Mouse (Mus musculus) hindbrain, embryonic 15.5 days (tissue): Measurements from ENCODE around the gene Cd79a. TPM values are rescaled to one million over a fixed set of nuclear protein-coding genes. Genes with fewer than 3 reads are reported as not detected.

Experiments used
- ATAC-seq: fragments of 200-750 bp; cut with Nextera tagmentation; 2 replicates; pipeline ENCODE4 v1.8.0; 2017; ENCODE audit warnings: low read depth, moderate number of reproducible peaks, moderate TSS enrichment; ENCODE audit not compliant: low FRiP score
- H3K27ac ChIP-seq: fragments of 300-500 bp; sonication (generic); replicated peaks from 2 replicates; pipeline ENCODE4 v1.5.1; 2015; ENCODE audit warnings: mild to moderate bottlenecking, inconsistent platforms
- H3K27me3 ChIP-seq: fragments of 300-500 bp; sonication (generic); 2 replicates; pipeline ENCODE4 v1.6.1; 2015; ENCODE audit warnings: control low read depth, inconsistent platforms
- H3K36me3 ChIP-seq: fragments of 300-500 bp; sonication (generic); 2 replicates; pipeline ENCODE4 v1.6.1; 2015; ENCODE audit warnings: control low read depth, inconsistent platforms
- H3K4me1 ChIP-seq: fragments of 300-500 bp; sonication (generic); replicated peaks from 2 replicates; pipeline ENCODE4 v1.6.1; 2015; ENCODE audit warnings: control low read depth, inconsistent platforms
- H3K4me2 ChIP-seq: fragments of 300-500 bp; sonication (generic); 2 replicates; pipeline ENCODE4 v1.6.1; 2015; ENCODE audit warnings: moderate library complexity, mild to moderate bottlenecking, inconsistent platforms
- H3K4me3 ChIP-seq: fragments of 300-500 bp; sonication (generic); 2 replicates; pipeline ENCODE4 v1.5.1; 2015; ENCODE audit warnings: mild to moderate bottlenecking, inconsistent platforms
- H3K9ac ChIP-seq: fragments of 300-500 bp; sonication (generic); 2 replicates; pipeline ENCODE4 v1.6.1; 2015; ENCODE audit warnings: inconsistent platforms
- H3K9me3 ChIP-seq: fragments of 300-500 bp; sonication (generic); 2 replicates; pipeline ENCODE4 v1.6.1; 2016; ENCODE audit warnings: control low read depth, inconsistent platforms
- WGBS: fragments of 180-500 bp; shearing (Covaris S2); methylation state at CpG from one replicate; pipeline ENCODE4 v1.1.7; 2015; 5-methylcytosine and 5-hydroxymethylcytosine counted together
- polyA plus RNA-seq: library from polyadenylated mRNA; unstranded; fragments of >200 nt; fragmentation: Nextera tagmentation; extraction: Ambion mirVana; gene quantifications from 2 replicates; pipeline ENCODE4 v1.2.1, GENCODE M21; 2015

The Cd79a gene
- polyA plus RNA-seq, 1 experiment from 2014 or later: 0.17 TPM

GRCm38 (mm10) chr7:24869080-24869479 is 28.1 kb upstream of the Cd79a start:
- no peaks in the 10 kb centered on the region for H3K27me3 ChIP-seq
- WGBS: 50% methylated on average over 17 of the region's 17 CpGs
- H3K36me3 ChIP-seq: no peaks in the 10 kb centered on the region
- H3K4me1 ChIP-seq: no peaks in the 10 kb centered on the region
- H3K4me2 ChIP-seq: no peak overlapping the region
- no peaks in the 10 kb centered on the region for H3K9me3 ChIP-seq
- no peak overlapping the region for H3K27ac ChIP-seq
- no peak overlapping the region for H3K4me3 ChIP-seq
- H3K9ac ChIP-seq: no peak overlapping the region
- ATAC-seq: no peak

GRCm38 (mm10) chr7:24869532-24870165 is 27.5 kb upstream of the Cd79a start, which contains the start of the genes Lypd4 and Dmrtc2:
Gene Lypd4 (minus strand): TSS chr7:24869941.
Gene Dmrtc2 (plus strand): TSS chr7:24870057.
- H3K27ac ChIP-seq: no peak within 1 kb of the TSS
- peak; percentile 52; the same call in 1 of the 2 replicates for ATAC-seq
- 60% methylated on average over 41 of the region's 41 CpGs for WGBS
- H3K9me3 ChIP-seq: no peaks in the 10 kb centered on the region
- H3K4me2 ChIP-seq: peak within 1 kb of the TSS; percentile 26; the same call in 1 of the 2 replicates
- no peaks in the 10 kb centered on the region for H3K27me3 ChIP-seq
- H3K36me3 ChIP-seq: no peaks in the 10 kb centered on the region
- H3K4me1 ChIP-seq: no peaks in the 10 kb centered on the region
- H3K9ac ChIP-seq: no peak within 1 kb of the TSS
- H3K4me3 ChIP-seq: no peak within 1 kb of the TSS

GRCm38 (mm10) chr7:24877588-24877987 is 19.6 kb upstream of the Cd79a start:
- ATAC-seq: no peak
- H3K4me2 ChIP-seq: no peak overlapping the region
- WGBS: 84% methylated on average over 3 of the region's 3 CpGs

GRCm38 (mm10) chr7:24879620-24880019 is 17.6 kb upstream of the Cd79a start:
- Histone ChIP-seq H3K4me2 (no peak overlapping the region), H3K27ac (no peak overlapping the region), H3K36me3 (no peaks in the 10 kb centered on the region), H3K27me3 (no peaks in the 10 kb centered on the region), H3K4me3 (no peak overlapping the region), H3K9me3 (no peaks in the 10 kb centered on the region), H3K9ac (no peak overlapping the region), H3K4me1 (no peaks in the 10 kb centered on the region)
- ATAC-seq: no peak
- WGBS: 21% methylated on average over 2 of the region's 2 CpGs

More at GRCm38 (mm10) chr7:24877588-24877987, 19.6 kb upstream of the Cd79a start:
- Histone ChIP-seq H3K27ac (no peak overlapping the region), H3K4me1 (no peaks in the 10 kb centered on the region), H3K9ac (no peak overlapping the region), H3K9me3 (no peaks in the 10 kb centered on the region), H3K36me3 (no peaks in the 10 kb centered on the region), H3K4me3 (no peak overlapping the region), H3K27me3 (no peaks in the 10 kb centered on the region)

- H3K36me3 ChIP-seq: peaks cover 13% of the 10 kb centered on the region
- H3K4me1 ChIP-seq: peaks cover 26% of the 10 kb centered on the region
- H3K27me3 ChIP-seq: no peaks in the 10 kb centered on the region
- no peaks in the 10 kb centered on the region for H3K9me3 ChIP-seq
- 92% methylated on average over 9 of the region's 9 CpGs for WGBS
- no peak overlapping the region for H3K4me2 ChIP-seq
- no peak overlapping the region for H3K27ac ChIP-seq
- no peak overlapping the region for H3K9ac ChIP-seq
- H3K4me3 ChIP-seq: no peak overlapping the region
- ATAC-seq: no peak
Measured at GRCm38 (mm10) chr7:24882416-24883199, 14.6 kb upstream of the Cd79a start.

- peak within 1 kb of the TSS; percentile 86 for H3K27ac ChIP-seq
- peaks cover 29% of the 10 kb centered on the region for H3K4me1 ChIP-seq
- H3K4me2 ChIP-seq: peak within 1 kb of the TSS; percentile 70
- ATAC-seq: peak; percentile 95
- H3K27me3 ChIP-seq: no peaks in the 10 kb centered on the region
- H3K9me3 ChIP-seq: no peaks in the 10 kb centered on the region
- peaks cover 25% of the 10 kb centered on the region for H3K36me3 ChIP-seq
- H3K9ac ChIP-seq: peak within 1 kb of the TSS; percentile 91
- H3K4me3 ChIP-seq: peak within 1 kb of the TSS; percentile 75
- under 1% methylated on average over 57 of the region's 57 CpGs for WGBS
Measured at GRCm38 (mm10) chr7:24883896-24884692, 13.1 kb upstream of the Cd79a start, which contains the start of gene Rps19. Gene Rps19 (plus strand): TSS chr7:24884371.

GRCm38 (mm10) chr7:24884693-24885291 is 12.4 kb upstream of the Cd79a start:
- under 1% methylated on average over 47 of the region's 47 CpGs for WGBS
- Histone ChIP-seq H3K9ac (peak overlapping the region; percentile 91), H3K27ac (peak overlapping the region; percentile 86), H3K9me3 (no peaks in the 10 kb centered on the region), H3K36me3 (peaks cover 32% of the 10 kb centered on the region), H3K4me2 (peak overlapping the region; percentile 70), H3K27me3 (no peaks in the 10 kb centered on the region), H3K4me3 (peak overlapping the region; percentile 75), H3K4me1 (peaks cover 29% of the 10 kb centered on the region)
- ATAC-seq: no peak; the same call in 1 of the 2 replicates

- Histone ChIP-seq H3K4me3 (peak overlapping the region; percentile 75), H3K9me3 (no peaks in the 10 kb centered on the region), H3K4me2 (peak overlapping the region; percentile 70), H3K4me1 (peaks cover 29% of the 10 kb centered on the region), H3K27ac (no peak overlapping the region), H3K27me3 (no peaks in the 10 kb centered on the region), H3K9ac (peak overlapping the region; percentile 91), H3K36me3 (peaks cover 37% of the 10 kb centered on the region)
- ATAC-seq: no peak
- WGBS: 41% methylated on average over 12 of the region's 12 CpGs
Measured at GRCm38 (mm10) chr7:24885468-24886307, 11.5 kb upstream of the Cd79a start.

- Histone ChIP-seq H3K27me3 (no peaks in the 10 kb centered on the region), H3K4me1 (peaks cover 29% of the 10 kb centered on the region), H3K9ac (peak overlapping the region; percentile 91), H3K4me3 (peak overlapping the region; percentile 75), H3K27ac (no peak overlapping the region), H3K9me3 (no peaks in the 10 kb centered on the region), H3K4me2 (peak overlapping the region; percentile 70), H3K36me3 (peaks cover 41% of the 10 kb centered on the region)
- 78% methylated on average over 4 of the region's 4 CpGs for WGBS
- ATAC-seq: no peak
Measured at GRCm38 (mm10) chr7:24886308-24886633, 10.9 kb upstream of the Cd79a start.

- no peak overlapping the region for H3K27ac ChIP-seq
- H3K4me1 ChIP-seq: peaks cover 29% of the 10 kb centered on the region
- no peaks in the 10 kb centered on the region for H3K9me3 ChIP-seq
- H3K9ac ChIP-seq: no peak overlapping the region
- no peaks in the 10 kb centered on the region for H3K27me3 ChIP-seq
- no peak for ATAC-seq
- H3K36me3 ChIP-seq: peaks cover 41% of the 10 kb centered on the region
- 0 out of 2 replicates have a peak overlapping the region, but pooled peaks have one; percentile 70 for H3K4me2 ChIP-seq
- H3K4me3 ChIP-seq: no peak overlapping the region
- 76% methylated on average over 4 of the region's 4 CpGs for WGBS
Measured at GRCm38 (mm10) chr7:24887096-24887495, 10.1 kb upstream of the Cd79a start.
